Comparison of ENCODE assay signal across 10 mouse cellular contexts in genomic region chr1:63110536-63111285, GRCm38 (mm10). TPM values are rescaled to one million over a fixed set of nuclear protein-coding genes. Genes with fewer than 3 reads are reported as not detected.
DNase-seq lines count a peak whose midpoint lies in the region; ATAC-seq and TF ChIP-seq lines count a peak whose summit lies in the region.
"Had no signal": no experiment of that assay in that cellular context is flagged by ENCODE, and none has a peak within 500 bp of the region (broad histone marks: within the 10 kb centered on the region; RNA-seq: fewer than 3 reads in every experiment).

No protein-coding gene starts in this region.

- no peak overlapping the region for H3K9ac ChIP-seq in intestine, embryonic 14.5 days (ENCODE audit: low read length)
- H3K9ac ChIP-seq in intestine, embryonic 15.5 days = no peak overlapping the region
- no peak overlapping the region for H3K9ac ChIP-seq in midbrain, embryonic 12.5 days (replicated peaks)
- H3K9ac ChIP-seq: embryonic facial prominence, embryonic 15.5 days had no signal

- H3K9me3 ChIP-seq in intestine, embryonic 14.5 days (ENCODE audit: control insufficient read depth, low read length) = no peaks in the 10 kb centered on the region
- no peaks in the 10 kb centered on the region for H3K9me3 ChIP-seq in intestine, embryonic 15.5 days
- H3K9me3 ChIP-seq in G1E (replicated peaks) = no peaks in the 10 kb centered on the region
- no peaks in the 10 kb centered on the region for H3K9me3 ChIP-seq in midbrain, embryonic 12.5 days
- H3K9me3 ChIP-seq: embryonic facial prominence, embryonic 15.5 days had no signal

- peak; percentile 59 for TF ChIP-seq CTCF in G1E (IDR thresholded peaks at IDR 0.05; ENCODE audit: low read depth, low read length)

- no peak overlapping the region for H3K4me2 ChIP-seq in intestine, embryonic 14.5 days (ENCODE audit: low read length)
- no peak overlapping the region for H3K4me2 ChIP-seq in intestine, embryonic 15.5 days (replicated peaks)
- no peak overlapping the region; the same call in 1 of the 2 replicates for H3K4me2 ChIP-seq in midbrain, embryonic 12.5 days (replicated peaks)
- H3K4me2 ChIP-seq: embryonic facial prominence, embryonic 15.5 days had no signal

- 43% methylated on average over 7 of the region's 7 CpGs for WGBS in intestine, embryonic 14.5 days
- 48% methylated on average over 7 of the region's 7 CpGs for WGBS in intestine, embryonic 15.5 days
- 53% methylated on average over 7 of the region's 7 CpGs for WGBS in midbrain, embryonic 12.5 days

- H3K27ac ChIP-seq in intestine, embryonic 14.5 days (ENCODE audit: low read depth) = no peak overlapping the region
- H3K27ac ChIP-seq in intestine, embryonic 15.5 days = no peak overlapping the region
- H3K27ac ChIP-seq in midbrain, embryonic 12.5 days (replicated peaks) = peak overlapping the region; percentile 63; the same call in 1 of the 2 replicates
- H3K27ac ChIP-seq: embryonic facial prominence, embryonic 15.5 days; macrophage had no signal

- H3K27me3 ChIP-seq in intestine, embryonic 14.5 days (replicated peaks; ENCODE audit: control insufficient read depth, insufficient read depth, low read length) = no peaks in the 10 kb centered on the region
- H3K27me3 ChIP-seq in intestine, embryonic 15.5 days (replicated peaks) = no peaks in the 10 kb centered on the region
- H3K27me3 ChIP-seq in G1E (ENCODE audit: insufficient read depth, low read length) = no peaks in the 10 kb centered on the region
- H3K27me3 ChIP-seq in midbrain, embryonic 12.5 days = no peaks in the 10 kb centered on the region
- H3K27me3 ChIP-seq: embryonic facial prominence, embryonic 15.5 days had no signal

- H3K4me1 ChIP-seq in intestine, embryonic 14.5 days (replicated peaks; ENCODE audit: control insufficient read depth, insufficient read depth, low read length) = peaks cover 20% of the 10 kb centered on the region
- peaks cover 18% of the 10 kb centered on the region for H3K4me1 ChIP-seq in intestine, embryonic 15.5 days (replicated peaks)
- peaks cover 39% of the 10 kb centered on the region for H3K4me1 ChIP-seq in G1E (ENCODE audit: insufficient read depth, low read depth, low read length)
- peaks cover 26% of the 10 kb centered on the region for H3K4me1 ChIP-seq in midbrain, embryonic 12.5 days

- ATAC-seq in intestine, embryonic 14.5 days (replicated peaks; ENCODE audit: low FRiP score, low TSS enrichment, low read depth) = no peak
- ATAC-seq in intestine, embryonic 15.5 days = no peak
- no peak for ATAC-seq in G1E (ENCODE audit: extremely low read depth, insufficient number of reproducible peaks, low FRiP score, poor library complexity, severe bottlenecking)
- no peak for ATAC-seq in midbrain, embryonic 12.5 days (ENCODE audit: low FRiP score, low read depth)

- H3K4me3 ChIP-seq in intestine, embryonic 14.5 days (ENCODE audit: low read depth, low read length) = no peak overlapping the region
- H3K4me3 ChIP-seq in intestine, embryonic 15.5 days (replicated peaks) = no peak overlapping the region
- no peak overlapping the region for H3K4me3 ChIP-seq in G1E (ENCODE audit: low read depth, low read length)
- no peak overlapping the region for H3K4me3 ChIP-seq in midbrain, embryonic 12.5 days
- H3K4me3 ChIP-seq: embryonic facial prominence, embryonic 15.5 days had no signal

- peak; percentile 65 for DNase-seq in intestine, embryonic 14.5 days (ENCODE audit: low spot score)
- no peak for DNase-seq in G1E (ENCODE audit: low spot score)
- DNase-seq in cerebellum, adult 9-10 months = peak; percentile 41
- peak; percentile 41 for DNase-seq in hindlimb bud, embryonic 11.5 days (ENCODE audit: extremely low spot score, low read depth, low spot score)
- DNase-seq in thymus, postnatal 25 days = peak; percentile 48
- no peak for DNase-seq in adrenal gland, adult 2 months

- H3K36me3 ChIP-seq in intestine, embryonic 14.5 days (ENCODE audit: control insufficient read depth, insufficient read depth, low read length) = peaks cover 5% of the 10 kb centered on the region; the same call in 1 of the 2 replicates
- H3K36me3 ChIP-seq in intestine, embryonic 15.5 days = no peaks in the 10 kb centered on the region
- H3K36me3 ChIP-seq in G1E (replicated peaks) = peaks cover 43% of the 10 kb centered on the region
- peaks cover 4% of the 10 kb centered on the region; the same call in 1 of the 2 replicates for H3K36me3 ChIP-seq in midbrain, embryonic 12.5 days

RNA-seq across cellular contexts. Expression of gene Ino80d, which starts 3.8 kb away (rescaled TPM):
- polyA plus RNA-seq in intestine, embryonic 14.5 days (2014; fragmentation: Nextera tagmentation; extraction: Ambion mirVana) = 14.7 and 16.1 TPM in 2 replicates
- 11.5 and 12.4 TPM in 2 replicates for polyA plus RNA-seq in intestine, embryonic 15.5 days (2015; fragmentation: Nextera tagmentation; extraction: Ambion mirVana)
- total RNA-seq in G1E (2014; fragmentation: Nextera tagmentation) = 86.8 and 92.7 TPM in 2 replicates
- total RNA-seq in G1E (2017) = 20.9 and 24.5 TPM in 2 replicates
- polyA plus RNA-seq in G1E (2012) = 3.6 and 4.6 TPM in 2 replicates
- polyA plus RNA-seq in midbrain, embryonic 12.5 days (2016; fragmentation: Nextera tagmentation; extraction: Ambion mirVana) = 11.8 and 12.4 TPM in 2 replicates
- 10 to 100 TPM; 20.4 to 32.6 TPM for total RNA-seq in adrenal gland, adult 2 months (2021)
- 10.6 and 10.7 TPM in 2 replicates for polyA plus RNA-seq in adrenal gland, adult 2 months (2012; rRNA removed)

Comparison
In these comparisons a context has a peak if more than half of its experiments do, and no peak if none do; other contexts are left out.
1. DNase-seq: peak in intestine, embryonic 14.5 days (single experiment), cerebellum, adult 9-10 months (single experiment), hindlimb bud, embryonic 11.5 days (single experiment) and thymus, postnatal 25 days (single experiment); none in G1E (single experiment) and adrenal gland, adult 2 months (single experiment).